Mouse (Mus musculus): Measurements from ENCODE around the gene Fam71e2. TPM values are rescaled to one million over a fixed set of nuclear protein-coding genes. Genes with fewer than 3 reads are reported as not detected.
A peak's percentile ranks its signal among the peaks of the same experiment; 100 is the strongest.

The Fam71e2 gene
- total and polyA plus RNA-seq, 3 experiments = not detected

DNA sequence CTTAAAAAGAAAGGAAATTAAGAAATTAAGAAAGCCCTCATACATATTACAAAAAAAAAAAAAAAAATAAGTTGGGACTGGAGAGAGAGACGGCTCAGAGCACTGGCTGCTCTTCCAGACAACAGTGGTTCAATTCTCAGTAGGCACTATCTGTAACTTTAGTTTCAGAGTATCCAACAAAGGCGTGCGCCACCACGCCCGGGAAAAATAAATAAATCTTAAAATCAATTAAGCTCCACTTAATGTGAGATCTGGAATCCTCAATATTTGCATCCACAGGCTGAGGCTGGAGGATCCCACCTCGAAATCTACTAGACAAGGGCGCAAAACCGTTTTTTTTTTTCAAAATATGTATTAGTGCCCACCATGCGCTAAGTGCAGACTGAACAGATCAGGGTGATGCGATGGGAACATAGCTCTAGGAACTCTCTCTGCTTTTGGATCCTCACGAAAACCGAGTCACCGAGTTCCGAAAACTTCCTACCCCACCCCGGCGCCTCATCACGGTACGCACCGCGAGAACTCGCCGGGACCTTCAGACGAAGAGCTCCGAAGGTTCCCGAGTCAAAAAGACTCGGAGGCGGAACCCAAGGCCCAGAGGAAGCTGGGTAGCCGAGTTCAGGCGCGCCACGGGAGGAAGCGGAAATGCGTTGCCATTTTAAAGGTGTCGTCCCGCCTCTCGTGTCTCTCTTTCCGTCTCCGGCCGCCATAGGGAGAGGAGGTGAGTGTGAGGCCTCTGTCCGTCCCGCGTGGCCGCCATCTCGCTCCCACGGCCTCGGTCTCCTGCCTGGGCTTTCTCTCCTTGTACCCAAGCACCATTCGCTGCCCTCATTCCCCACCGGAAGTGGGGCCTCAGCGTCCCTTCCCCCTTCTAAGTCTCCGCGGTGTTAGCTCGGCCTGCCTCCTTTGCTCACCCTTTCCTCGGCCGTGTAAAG, 21.4 kb upstream of the Fam71e2 start, which contains the start of gene Rpl28 (continued):
- TF ChIP-seq USF1 (IDR thresholded peaks at IDR 0.05; ENCODE audit: low read depth, low read length) = peak; percentile 29; the same call in 1 of the 2 replicates
- peak; percentile 86 for TF ChIP-seq ELF1 (IDR thresholded peaks at IDR 0.05; ENCODE audit: low read depth, low read length)

DNA sequence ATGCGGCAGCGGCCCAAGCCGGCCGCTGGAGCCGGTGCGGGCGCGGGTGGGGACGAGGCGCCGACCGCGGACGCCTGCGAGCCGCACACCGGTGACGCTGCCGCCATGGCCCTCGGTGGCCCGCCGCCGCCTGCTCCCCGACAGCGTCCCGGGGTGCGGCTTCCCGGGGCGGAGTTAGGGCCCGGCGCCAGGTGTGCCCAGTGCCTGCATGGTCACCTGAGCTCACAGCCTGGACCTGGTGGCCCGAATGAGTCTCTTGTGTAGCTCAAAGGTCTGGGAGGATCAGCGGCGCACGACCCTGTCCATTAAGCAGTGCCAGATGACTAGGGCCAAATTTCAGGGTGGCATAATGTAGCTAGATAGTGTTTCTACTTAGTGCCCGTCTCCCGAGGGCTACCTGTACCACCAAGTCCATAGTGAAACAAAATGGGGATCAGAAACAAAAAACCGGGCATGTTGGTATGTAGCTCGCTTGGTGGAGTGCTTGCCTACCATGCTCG, 18.4 kb upstream of the Fam71e2 start, which contains the start of gene Tmem238:
Gene Tmem238 (minus strand): TSS at position 221 of the 500 bp plus-strand sequence.
- Histone ChIP-seq H3K27me3 (ENCODE audit: control insufficient read depth in 1 of 2, insufficient read depth in 2 of 2, low read length in 2 of 2) (no peaks in the 10 kb centered on the region), H3K4me1 (ENCODE audit: control insufficient read depth in 1 of 2, insufficient read depth in 2 of 2, low read length in 2 of 2) (peaks cover 2 to 17% of the 10 kb centered on the region in 2 experiments; a peak in 3 of 4 replicates), H3K27ac (ENCODE audit: control insufficient read depth, low read depth, low read length) (peak within 1 kb of the TSS; percentile 68), H3K9ac (ENCODE audit: control insufficient read depth, low read depth, low read length, poor library complexity, severe bottlenecking) (peak within 1 kb of the TSS; percentile 93), H3K79me2 (ENCODE audit: control insufficient read depth, insufficient read depth, low read length, poor library complexity) (peaks cover 39% of the 10 kb centered on the region), H3K9me3 (replicated peaks; ENCODE audit: insufficient read depth, low read length) (no peaks in the 10 kb centered on the region), H3K4me3 (ENCODE audit: control insufficient read depth in 1 of 2, insufficient read depth in 1 of 2, low read depth in 2 of 2, low read length in 2 of 2) (peak within 1 kb of the TSS; percentile 72 to 83), H3K36me3 (ENCODE audit: control insufficient read depth in 1 of 2, insufficient read depth in 2 of 2, low read length in 2 of 2) (peaks cover 2 to 16% of the 10 kb centered on the region in 2 experiments; a peak in 3 of 4 replicates)
- peak; percentile 61 for DNase-seq (ENCODE audit: low read depth, low spot score)
- no peak for TF ChIP-seq UBTF (IDR thresholded peaks at IDR 0.05; ENCODE audit: borderline replicate concordance, insufficient read depth, low read depth, low read length)
- TF ChIP-seq NRF1 (IDR thresholded peaks at IDR 0.05; ENCODE audit: insufficient read depth, low read depth, low read length, poor library complexity, severe bottlenecking) = no peak; the same call in 1 of the 2 replicates
- TF ChIP-seq GABPA (IDR thresholded peaks at IDR 0.05; ENCODE audit: low read depth, low read length) = no peak
- TF ChIP-seq MYC (IDR thresholded peaks at IDR 0.05; ENCODE audit: low read depth, low read length) = peak; percentile 28; the same call in 1 of the 2 replicates
- TF ChIP-seq RAD21 (IDR thresholded peaks at IDR 0.05; ENCODE audit: low read depth, low read length) = no peak
- TF ChIP-seq ETS1 (IDR thresholded peaks at IDR 0.05; ENCODE audit: low read depth, low read length) = 0 out of 2 replicates have a peak, but pooled peaks have one; percentile 23
- no peak for TF ChIP-seq ZNF384 (IDR thresholded peaks at IDR 0.05; ENCODE audit: low read depth, low read length)
- no peak for TF ChIP-seq MAFK (IDR thresholded peaks at IDR 0.05; ENCODE audit: borderline replicate concordance, low read depth, low read length)
- TF ChIP-seq RCOR1 (IDR thresholded peaks at IDR 0.05; ENCODE audit: low read depth, low read length) = no peak
- peak; percentile 33; the same call in 1 of the 2 replicates for TF ChIP-seq SIN3A (IDR thresholded peaks at IDR 0.05; ENCODE audit: low read length)
- no peak; a peak in 1 of 4 replicates for TF ChIP-seq EP300 (IDR thresholded peaks at IDR 0.05; ENCODE audit: low read depth in 1 of 2, low read length in 2 of 2)
- TF ChIP-seq MAZ (IDR thresholded peaks at IDR 0.05; ENCODE audit: low read depth, low read length) = 0 out of 2 replicates have a peak, but pooled peaks have one; percentile 45
- TF ChIP-seq USF1 (IDR thresholded peaks at IDR 0.05; ENCODE audit: low read depth, low read length) = 0 out of 2 replicates have a peak, but pooled peaks have one; percentile 48
- TF ChIP-seq CHD2 (IDR thresholded peaks at IDR 0.05; ENCODE audit: low read length) = no peak
- TF ChIP-seq HCFC1 (IDR thresholded peaks at IDR 0.05; ENCODE audit: low read depth, low read length) = peak; percentile 34
- TF ChIP-seq ZKSCAN1 (IDR thresholded peaks at IDR 0.05; ENCODE audit: low read depth, low read length) = no peak
- TF ChIP-seq GATA1 (IDR thresholded peaks at IDR 0.05; ENCODE audit: low read depth, low read length) = no peak
- TF ChIP-seq MYB (IDR thresholded peaks at IDR 0.05; ENCODE audit: low read depth, low read length) = no peak
- no peak for TF ChIP-seq BHLHE40 (IDR thresholded peaks at IDR 0.05; ENCODE audit: borderline replicate concordance, low read depth, low read length)
- no peak for TF ChIP-seq ZC3H11A (IDR thresholded peaks at IDR 0.05; ENCODE audit: low read depth, low read length)
